ENCODE assay signal across 10 mouse cellular contexts in genomic region chr10:86890166-86890930, GRCm38 (mm10).
DNase-seq lines count a peak whose midpoint lies in the region; ATAC-seq lines count a peak whose summit lies in the region.
"Had no signal": no experiment of that assay in that cellular context is flagged by ENCODE, and none has a peak within 500 bp of the region (broad histone marks: within the 10 kb centered on the region; RNA-seq: fewer than 3 reads in every experiment).

No protein-coding gene starts in this region.

- peak; percentile 12 to 43 for DNase-seq in cerebellum, postnatal 25 days
- DNase-seq in cerebellum, postnatal 36 days = no peak
- DNase-seq in adrenal gland, adult 2 months = peak; percentile 83
- DNase-seq in gastrocnemius, postnatal 14 days = peak; percentile 58
- peak; percentile 51 to 72 for DNase-seq in left cerebral cortex, postnatal 25 days (ENCODE audit: low spot score in 2 of 2)
- DNase-seq: B cell, adult 2 months; spleen, adult 18-20 months had no signal

- no peak for ATAC-seq in inflammation-experienced regulatory T-cells, adult 6 months
- ATAC-seq in hindbrain, embryonic 16.5 days = no peak
- no peak for ATAC-seq in monocyte, adult 5-6 weeks (replicated peaks; ENCODE audit: insufficient number of reproducible peaks, low FRiP score, low TSS enrichment, poor library complexity, severe bottlenecking)

- 83% methylated on average over 14 of the region's 14 CpGs for WGBS in hindbrain, embryonic 16.5 days

- H3K4me1 ChIP-seq in hindbrain, embryonic 16.5 days (ENCODE audit: control insufficient read depth, insufficient read depth, low read depth, low read length) = no peaks in the 10 kb centered on the region

- H3K27me3 ChIP-seq in hindbrain, embryonic 16.5 days (replicated peaks; ENCODE audit: control insufficient read depth, insufficient read depth, low read length) = no peaks in the 10 kb centered on the region

- no peak overlapping the region for H3K27ac ChIP-seq in hindbrain, embryonic 16.5 days (ENCODE audit: low read depth, low read length)

- H3K9me3 ChIP-seq in hindbrain, embryonic 16.5 days (ENCODE audit: control insufficient read depth, low read length) = no peaks in the 10 kb centered on the region

- H3K9ac ChIP-seq in hindbrain, embryonic 16.5 days (ENCODE audit: low read depth, low read length) = no peak overlapping the region

- no peak overlapping the region for H3K4me2 ChIP-seq in hindbrain, embryonic 16.5 days (ENCODE audit: low read length)

- intact Hi-C loops in gastrocnemius, postnatal 14 days (cut with DNase I; ENCODE audit: low total_unique reads) = no loop called here
- intact Hi-C loops in left cerebral cortex, postnatal 25 days (cut with DNase I) = loop anchor here (2.0 kb wide), 1 partner anchor 50 kb away; no protein-coding TSS in a partner anchor

- no peak overlapping the region for H3K4me3 ChIP-seq in hindbrain, embryonic 16.5 days (ENCODE audit: low read length)

- H3K36me3 ChIP-seq in hindbrain, embryonic 16.5 days (ENCODE audit: control insufficient read depth, insufficient read depth, low read length) = no peaks in the 10 kb centered on the region

Comparison
In these comparisons a context has a peak if more than half of its experiments do, and no peak if none do; other contexts are left out.
1. DNase-seq: peak in cerebellum, postnatal 25 days (2 of 2), adrenal gland, adult 2 months (single experiment), gastrocnemius, postnatal 14 days (single experiment) and left cerebral cortex, postnatal 25 days (2 of 2); none in cerebellum, postnatal 36 days (0 of 2).